8 mouse cellular contexts compared by ENCODE assay signal in genomic region chr4:55125048-55125737, GRCm38 (mm10).
DNase-seq lines count a peak whose midpoint lies in the region; ATAC-seq and TF ChIP-seq lines count a peak whose summit lies in the region.
"Had no signal": no experiment of that assay in that cellular context is flagged by ENCODE, and none has a peak within 500 bp of the region (broad histone marks: within the 10 kb centered on the region; RNA-seq: fewer than 3 reads in every experiment).

No protein-coding gene starts in this region.

- no peak overlapping the region for H3K9ac ChIP-seq in embryonic facial prominence, embryonic 15.5 days
- H3K9ac ChIP-seq in heart, adult 2 months (ENCODE audit: low read depth, low read length): no peak overlapping the region
- no peak overlapping the region for H3K9ac ChIP-seq in lung, postnatal 0 days (replicated peaks; ENCODE audit: low read depth)

- no peaks in the 10 kb centered on the region for H3K9me3 ChIP-seq in embryonic facial prominence, embryonic 15.5 days (replicated peaks)
- H3K9me3 ChIP-seq in lung, postnatal 0 days (ENCODE audit: low read length): no peaks in the 10 kb centered on the region

- no peak for TF ChIP-seq EP300 in heart, adult 2 months (IDR thresholded peaks at IDR 0.05; ENCODE audit: insufficient read depth, low read depth, low read length)
- TF ChIP-seq EP300 in lung, postnatal 0 days (IDR thresholded peaks at IDR 0.05): peak; percentile 17; the same call in 1 of the 2 replicates

- ATAC-seq in embryonic facial prominence, embryonic 15.5 days (ENCODE audit: insufficient number of reproducible peaks, low FRiP score, low TSS enrichment, low read depth): no peak
- peak; percentile 71 for ATAC-seq in lung, postnatal 0 days
- ATAC-seq: Patski had no signal

- peak; percentile 29 for DNase-seq in kidney, postnatal 14 days
- DNase-seq in kidney, adult 18-20 months: no peak
- peak; percentile 25 to 29 for DNase-seq in heart, adult 2 months
- peak; percentile 77 for DNase-seq in lung, postnatal 0 days (ENCODE audit: low spot score)
- no peak for DNase-seq in cerebellum, postnatal 25 days
- DNase-seq in natural killer cell, adult 2 months (ENCODE audit: low spot score in 2 of 2): no peak

- H3K79me2 ChIP-seq in heart, adult 2 months (replicated peaks; ENCODE audit: control insufficient read depth, insufficient read depth, low read length): no peaks in the 10 kb centered on the region

- TF ChIP-seq CTCF in heart, adult 2 months (IDR thresholded peaks at IDR 0.05): no peak
- TF ChIP-seq CTCF in lung, postnatal 0 days (IDR thresholded peaks at IDR 0.05): no peak

- 46% methylated on average over 11 of the region's 11 CpGs for WGBS in embryonic facial prominence, embryonic 15.5 days
- 11% methylated on average over 11 of the region's 11 CpGs for WGBS in heart, adult 2 months
- 34% methylated on average over 11 of the region's 11 CpGs for WGBS in lung, postnatal 0 days

- no peak overlapping the region for H3K4me3 ChIP-seq in embryonic facial prominence, embryonic 15.5 days (replicated peaks)
- H3K4me3 ChIP-seq in heart, adult 2 months: no peak overlapping the region
- H3K4me3 ChIP-seq in lung, postnatal 0 days (ENCODE audit: low read depth, low read length): no peak overlapping the region

- no peaks in the 10 kb centered on the region for H3K36me3 ChIP-seq in embryonic facial prominence, embryonic 15.5 days
- H3K36me3 ChIP-seq in heart, adult 2 months (ENCODE audit: control insufficient read depth, insufficient read depth, low read length): no peaks in the 10 kb centered on the region
- no peaks in the 10 kb centered on the region for H3K36me3 ChIP-seq in lung, postnatal 0 days (ENCODE audit: insufficient read depth, low read length)

- H3K4me2 ChIP-seq in embryonic facial prominence, embryonic 15.5 days (replicated peaks): peak overlapping the region; percentile 19; the same call in 1 of the 2 replicates
- H3K4me2 ChIP-seq in lung, postnatal 0 days (replicated peaks; ENCODE audit: low read depth, low read length): peak overlapping the region; percentile 35

- intact Hi-C loops in heart, adult 2 months (cut with DNase I): no loop called here

- no peak overlapping the region for H3K27ac ChIP-seq in embryonic facial prominence, embryonic 15.5 days (replicated peaks)
- H3K27ac ChIP-seq in heart, adult 2 months: no peak overlapping the region
- no peak overlapping the region for H3K27ac ChIP-seq in lung, postnatal 0 days (ENCODE audit: low read length)

- TF ChIP-seq POLR2A in heart, adult 2 months (IDR thresholded peaks at IDR 0.05; ENCODE audit: insufficient read depth, low read depth, low read length): no peak

- H3K27me3 ChIP-seq in embryonic facial prominence, embryonic 15.5 days: no peaks in the 10 kb centered on the region
- no peaks in the 10 kb centered on the region for H3K27me3 ChIP-seq in heart, adult 2 months (ENCODE audit: control insufficient read depth, insufficient read depth, low read length)
- no peaks in the 10 kb centered on the region for H3K27me3 ChIP-seq in lung, postnatal 0 days (replicated peaks; ENCODE audit: insufficient read depth, low read length)
- H3K27me3 ChIP-seq: Patski had no signal

- H3K4me1 ChIP-seq in embryonic facial prominence, embryonic 15.5 days: 0 out of 2 replicates have a peak, but pooled peaks cover 4% of the 10 kb centered on the region
- peaks cover 5% of the 10 kb centered on the region for H3K4me1 ChIP-seq in heart, adult 2 months (ENCODE audit: control insufficient read depth, insufficient read depth, low read length)
- H3K4me1 ChIP-seq in lung, postnatal 0 days (ENCODE audit: insufficient read depth, low read depth, low read length): peaks cover 3% of the 10 kb centered on the region; the same call in 1 of the 2 replicates

Comparison
In these comparisons a context has a peak if more than half of its experiments do, and no peak if none do; other contexts are left out.
1. DNase-seq: peak in kidney, postnatal 14 days (single experiment), heart, adult 2 months (2 of 2) and lung, postnatal 0 days (single experiment); none in kidney, adult 18-20 months (single experiment), cerebellum, postnatal 25 days (0 of 2) and natural killer cell, adult 2 months (0 of 2).